Mouse (Mus musculus) cerebellum, postnatal 14 days (tissue): Measurements from ENCODE around the gene Ntng1.

ENCODE experiments used
- DNase-seq, 2 experiments: peaks; one replicate each; pipeline ENCODE4 v3.0.0; 2021; ENCODE audit warnings: mixed read lengths in 2 of 2

The Ntng1 gene

GRCm38 (mm10) chr3:110143206-110144061 lies at the start of gene Ntng1:
Ntng1 (minus strand) TSS chr3:110144011.
- peak; percentile 35 to 36 for DNase-seq

- DNase-seq, result no peak
Measured at GRCm38 (mm10) chr3:110187401-110187948, 43.7 kb upstream of the Ntng1 start.

GRCm38 (mm10) chr3:110149089-110149488 lies 5.3 kb upstream of the Ntng1 start:
- DNase-seq, result no peak

GRCm38 (mm10) chr3:110144301-110145055 lies 667 bp upstream of the Ntng1 start:
- DNase-seq, result peak; percentile 44 to 60

GRCm38 (mm10) chr3:110142314-110143205 lies 1.3 kb downstream of the Ntng1 start:
- DNase-seq, result peak; percentile 24 to 46

- peak; percentile 85 to 86 for DNase-seq
Measured at GRCm38 (mm10) chr3:110141351-110142302, 2.2 kb downstream of the Ntng1 start.

GRCm38 (mm10) chr3:110136115-110136514 lies 7.7 kb downstream of the Ntng1 start:
- no peak for DNase-seq

GRCm38 (mm10) chr3:110133150-110133549 lies 10.7 kb downstream of the Ntng1 start:
- no peak for DNase-seq

- no peak for DNase-seq
Measured at GRCm38 (mm10) chr3:110132289-110132688, 11.5 kb downstream of the Ntng1 start.

GRCm38 (mm10) chr3:110131043-110131891 lies 12.5 kb downstream of the Ntng1 start:
- DNase-seq, result peak; percentile 13

- peak in 1 of 2 experiments; percentile 32 for DNase-seq
Measured at GRCm38 (mm10) chr3:110129607-110130006, 14.2 kb downstream of the Ntng1 start.

- peak; percentile 7 to 29 for DNase-seq
Measured at GRCm38 (mm10) chr3:110105982-110106381, 37.8 kb downstream of the Ntng1 start.

- DNase-seq, result no peak
Measured at GRCm38 (mm10) chr3:110094407-110094806, 49.4 kb downstream of the Ntng1 start.

GRCm38 (mm10) chr3:110094003-110094402 lies 49.8 kb downstream of the Ntng1 start:
- DNase-seq, result no peak

GRCm38 (mm10) chr3:110092521-110092920 lies 51.3 kb downstream of the Ntng1 start:
- DNase-seq, result no peak

GRCm38 (mm10) chr3:110087189-110087588 lies 56.6 kb downstream of the Ntng1 start:
- DNase-seq, result no peak

- DNase-seq, result no peak
Measured at GRCm38 (mm10) chr3:110085336-110085735, 58.5 kb downstream of the Ntng1 start.

GRCm38 (mm10) chr3:110064709-110065256 lies 79.0 kb downstream of the Ntng1 start:
- no peak for DNase-seq

- DNase-seq, result no peak
Measured at GRCm38 (mm10) chr3:110055915-110056314, 87.9 kb downstream of the Ntng1 start.

GRCm38 (mm10) chr3:110055433-110055832 lies 88.4 kb downstream of the Ntng1 start:
- no peak for DNase-seq
